Mouse (Mus musculus) adipocyte (in vitro differentiated cells): ENCODE results near the gene Aff1.

Experiments used
- DNase-seq: peaks from one replicate; pipeline ENCODE4 v3.0.0-alpha.2; 2016; ENCODE audit warnings: low spot score

Gene Aff1

GRCm38 (mm10) chr5:103806851-103807578 is 114.8 kb downstream of the Aff1 start:
- DNase-seq: no peak

- DNase-seq: no peak
These were observed 115.6 kb downstream of the Aff1 start for GRCm38 (mm10) chr5:103807637-103808312.

- no peak for DNase-seq
These were observed 117.6 kb downstream of the Aff1 start for GRCm38 (mm10) chr5:103809674-103810330.

GRCm38 (mm10) chr5:103813291-103813690 is 121.1 kb downstream of the Aff1 start:
- no peak for DNase-seq

- DNase-seq: no peak
These were observed 121.9 kb downstream of the Aff1 start for GRCm38 (mm10) chr5:103813997-103814542.

GRCm38 (mm10) chr5:103814551-103815248 is 122.5 kb downstream of the Aff1 start:
- no peak for DNase-seq

GRCm38 (mm10) chr5:103815249-103815617 is 123.1 kb downstream of the Aff1 start:
- DNase-seq: no peak

GRCm38 (mm10) chr5:103816718-103817117 is 124.5 kb downstream of the Aff1 start:
- no peak for DNase-seq

GRCm38 (mm10) chr5:103817754-103818153 is 125.6 kb downstream of the Aff1 start:
- peak; percentile 91 for DNase-seq

GRCm38 (mm10) chr5:103818602-103819001 is 126.4 kb downstream of the Aff1 start:
- DNase-seq: no peak

GRCm38 (mm10) chr5:103819674-103820073 is 127.5 kb downstream of the Aff1 start:
- no peak for DNase-seq

GRCm38 (mm10) chr5:103821062-103821461 is 128.9 kb downstream of the Aff1 start:
- no peak for DNase-seq

GRCm38 (mm10) chr5:103821500-103822298 is 129.5 kb downstream of the Aff1 start:
- DNase-seq: no peak

- DNase-seq: no peak
These were observed 130.8 kb downstream of the Aff1 start for GRCm38 (mm10) chr5:103822949-103823348.

- no peak for DNase-seq
These were observed 136.1 kb downstream of the Aff1 start for GRCm38 (mm10) chr5:103828304-103828703.

GRCm38 (mm10) chr5:103828729-103829128 is 136.6 kb downstream of the Aff1 start:
- DNase-seq: peak; percentile 11

GRCm38 (mm10) chr5:103829158-103829557 is 137.0 kb downstream of the Aff1 start:
- no peak for DNase-seq

- no peak for DNase-seq
These were observed 138.7 kb downstream of the Aff1 start for GRCm38 (mm10) chr5:103830886-103831285.

GRCm38 (mm10) chr5:103835471-103836147 is 143.4 kb downstream of the Aff1 start:
- DNase-seq: peak; percentile 60

GRCm38 (mm10) chr5:103836148-103836784 is 144.1 kb downstream of the Aff1 start:
- DNase-seq: no peak
